Mouse (Mus musculus) T-helper 17 cell (primary cell): ENCODE measurements at regions not wholly inside any gene's neighbourhood (a gene's known extent, or its start where the extent isn't known, plus 50 kb on each side); places are given as distances from the start of the nearest gene placed in this dataset.
"Not testable (repeated sequence)": the region's sequence is repeated elsewhere in the genome, so short reads cannot be mapped to it uniquely, and the experiment has no call there.

Experiments used
- in situ Hi-C, 2 experiments: fragments of 300-600 bp; cut with MboI, MseI; formaldehyde crosslinking; loops; 1 replicate in 1 of 2; 2 replicates in 1 of 2; pipeline ENCODE4 v1.15.1; 2025; ENCODE audit warnings: high pct_unique_total_duplicates in 2 of 2

- in situ Hi-C loops: no loop called here
Measured at GRCm38 (mm10) chr14:17057355-17057754, 238.4 kb upstream of the Rarb start.

- in situ Hi-C loops: no loop called here
Measured at GRCm38 (mm10) chr14:17055741-17056140, 236.8 kb upstream of the Rarb start.

GRCm38 (mm10) chr14:17054381-17054780 lies 235.4 kb upstream of the Rarb start:
- in situ Hi-C loops: no loop called here

GRCm38 (mm10) chr14:17046808-17047207 lies 227.9 kb upstream of the Rarb start:
- in situ Hi-C loops: no loop called here

GRCm38 (mm10) chr14:17045426-17046132 lies 226.6 kb upstream of the Rarb start:
- in situ Hi-C loops: no loop called here

- in situ Hi-C loops: no loop called here
Measured at GRCm38 (mm10) chr14:17020603-17021356, 201.8 kb upstream of the Rarb start.

GRCm38 (mm10) chr14:17012931-17013330 lies 194.0 kb upstream of the Rarb start:
- in situ Hi-C loops: no loop called here

GRCm38 (mm10) chr14:17012200-17012599 lies 193.2 kb upstream of the Rarb start:
- in situ Hi-C loops: no loop called here

GRCm38 (mm10) chr14:17005194-17006018 lies 186.4 kb upstream of the Rarb start:
- in situ Hi-C loops: no loop called here

- in situ Hi-C loops: no loop called here
Measured at GRCm38 (mm10) chr14:17004714-17005113, 185.8 kb upstream of the Rarb start.

GRCm38 (mm10) chr14:16996716-16997115 lies 177.8 kb upstream of the Rarb start:
- in situ Hi-C loops: no loop called here

- in situ Hi-C loops: not testable (repeated sequence)
Measured at GRCm38 (mm10) chr14:16970911-16971310, 152.0 kb upstream of the Rarb start.

GRCm38 (mm10) chr14:16964717-16965391 lies 145.9 kb upstream of the Rarb start:
- in situ Hi-C loops: no loop called here

- in situ Hi-C loops: no loop called here
Measured at GRCm38 (mm10) chr14:16962216-16962826, 143.4 kb upstream of the Rarb start.

GRCm38 (mm10) chr14:16957802-16958201 lies 138.8 kb upstream of the Rarb start:
- in situ Hi-C loops: no loop called here

- in situ Hi-C loops: no loop called here
Measured at GRCm38 (mm10) chr14:16954511-16955443, 135.8 kb upstream of the Rarb start.

- in situ Hi-C loops: loop anchor here in 1 of 2 experiments (25.0 kb wide), 1 partner anchor 1511 kb away; the partner anchor contains the start of gene Lrrc3b
Measured at GRCm38 (mm10) chr14:16948736-16949135, 129.8 kb upstream of the Rarb start.

GRCm38 (mm10) chr14:16944441-16944840 lies 125.5 kb upstream of the Rarb start:
- in situ Hi-C loops: loop anchor here in 1 of 2 experiments (25.0 kb wide), 1 partner anchor 1507 kb away; the partner anchor contains the start of gene Lrrc3b

- in situ Hi-C loops: loop anchor here in 1 of 2 experiments (25.0 kb wide), 1 partner anchor 1506 kb away; the partner anchor contains the start of gene Lrrc3b
Measured at GRCm38 (mm10) chr14:16943531-16943930, 124.6 kb upstream of the Rarb start.

GRCm38 (mm10) chr14:16927136-16927535 lies 108.2 kb upstream of the Rarb start:
- in situ Hi-C loops: loop anchor here in 1 of 2 experiments (25.0 kb wide), 1 partner anchor 1490 kb away; the partner anchor contains the start of gene Lrrc3b
